Mouse (Mus musculus) liver, embryonic 15.5 days (tissue): ENCODE measurements around the gene Grin2d. TPM values are rescaled to one million over a fixed set of nuclear protein-coding genes. Genes with fewer than 3 reads are reported as not detected.
A peak's percentile ranks its signal among the peaks of the same experiment; 100 is the strongest.

Source experiments
- ATAC-seq: fragments of 200-750 bp; cut with Nextera tagmentation; 2 replicates; pipeline ENCODE4 v1.8.0; 2017; ENCODE audit warnings: moderate number of reproducible peaks, mild to moderate bottlenecking, moderate library complexity; ENCODE audit not compliant: insufficient read depth
- H3K27ac ChIP-seq: fragments of 300-500 bp; sonication (generic); replicated peaks from 2 replicates; pipeline ENCODE4 v1.5.1; 2015; ENCODE audit warnings: mild to moderate bottlenecking, inconsistent platforms
- H3K27me3 ChIP-seq: fragments of 300-500 bp; sonication (generic); 2 replicates; pipeline ENCODE4 v1.6.1; 2015; ENCODE audit warnings: mild to moderate bottlenecking, inconsistent platforms
- H3K36me3 ChIP-seq: fragments of 300-500 bp; sonication (generic); replicated peaks from 2 replicates; pipeline ENCODE4 v1.6.1; 2015; ENCODE audit warnings: moderate library complexity, mild to moderate bottlenecking, inconsistent platforms
- H3K4me1 ChIP-seq: fragments of 300-500 bp; sonication (generic); replicated peaks from 2 replicates; pipeline ENCODE4 v1.6.1; 2015; ENCODE audit warnings: inconsistent platforms
- H3K4me2 ChIP-seq: fragments of 300-500 bp; sonication (generic); 2 replicates; pipeline ENCODE4 v1.6.1; 2015; ENCODE audit warnings: moderate library complexity, mild to moderate bottlenecking, inconsistent platforms
- H3K4me3 ChIP-seq: fragments of 300-500 bp; sonication (generic); replicated peaks from 2 replicates; pipeline ENCODE4 v1.5.1; 2015; ENCODE audit warnings: mild to moderate bottlenecking, inconsistent platforms
- H3K9ac ChIP-seq: fragments of 300-500 bp; sonication (generic); 2 replicates; pipeline ENCODE4 v1.6.1; 2015; ENCODE audit warnings: moderate library complexity, mild to moderate bottlenecking, inconsistent platforms
- H3K9me3 ChIP-seq: fragments of 300-500 bp; sonication (generic); replicated peaks from 2 replicates; pipeline ENCODE4 v1.6.1; 2016; ENCODE audit warnings: inconsistent platforms
- WGBS: fragments of 180-500 bp; shearing (Covaris S2); methylation state at CpG from one replicate; pipeline ENCODE4 v1.1.7; 2015; ENCODE audit warnings: mixed read lengths; ENCODE audit not compliant: insufficient replicate concordance; 5-methylcytosine and 5-hydroxymethylcytosine counted together
- polyA plus RNA-seq: library from polyadenylated mRNA; unstranded; fragments of >200 nt; fragmentation: Nextera tagmentation; extraction: Ambion mirVana; gene quantifications from 2 replicates; pipeline ENCODE4 v1.2.1, GENCODE M21; 2015

Gene Grin2d
- polyA plus RNA-seq, 1 experiment from 2014 or later, result 0.05 TPM

- Histone ChIP-seq H3K27ac (no peak overlapping the region), H3K4me1 (peaks cover 50% of the 10 kb centered on the region), H3K9me3 (no peaks in the 10 kb centered on the region), H3K4me2 (peak overlapping the region; percentile 69), H3K9ac (peak overlapping the region; percentile 22; the same call in 1 of the 2 replicates), H3K4me3 (peak overlapping the region; percentile 36), H3K27me3 (peaks cover 53% of the 10 kb centered on the region), H3K36me3 (no peaks in the 10 kb centered on the region)
- 4% methylated on average over 25 of the region's 25 CpGs for WGBS
- ATAC-seq, result peak; percentile 32
Measured at GRCm38 (mm10) chr7:45800546-45801204, 77.5 kb downstream of the Grin2d start.

- H3K4me3 ChIP-seq, result peak overlapping the region; percentile 36; the same call in 1 of the 2 replicates
- H3K4me1 ChIP-seq, result peaks cover 51% of the 10 kb centered on the region
- H3K9ac ChIP-seq, result no peak overlapping the region
- H3K27ac ChIP-seq, result no peak overlapping the region
- no peaks in the 10 kb centered on the region for H3K9me3 ChIP-seq
- 29% methylated on average over 7 of the region's 7 CpGs for WGBS
- ATAC-seq, result no peak
- H3K4me2 ChIP-seq, result peak overlapping the region; percentile 69
- H3K27me3 ChIP-seq, result peaks cover 59% of the 10 kb centered on the region
- H3K36me3 ChIP-seq, result no peaks in the 10 kb centered on the region
Measured at GRCm38 (mm10) chr7:45800001-45800400, 78.2 kb downstream of the Grin2d start.

GRCm38 (mm10) chr7:45798931-45799330, 79.2 kb downstream of the Grin2d start:
- 36% methylated on average over 7 of the region's 7 CpGs for WGBS
- Histone ChIP-seq H3K36me3 (no peaks in the 10 kb centered on the region), H3K9ac (no peak overlapping the region), H3K9me3 (no peaks in the 10 kb centered on the region), H3K27me3 (peaks cover 69% of the 10 kb centered on the region), H3K27ac (no peak overlapping the region), H3K4me2 (peak overlapping the region; percentile 80), H3K4me3 (peak overlapping the region; percentile 54; the same call in 1 of the 2 replicates), H3K4me1 (peaks cover 51% of the 10 kb centered on the region)
- no peak for ATAC-seq

- Histone ChIP-seq H3K4me3 (peak overlapping the region; percentile 54), H3K27ac (no peak overlapping the region), H3K4me2 (peak overlapping the region; percentile 80), H3K27me3 (peaks cover 74% of the 10 kb centered on the region), H3K4me1 (peaks cover 51% of the 10 kb centered on the region), H3K9ac (no peak overlapping the region), H3K36me3 (no peaks in the 10 kb centered on the region), H3K9me3 (no peaks in the 10 kb centered on the region)
- under 1% methylated on average over 19 of the region's 19 CpGs for WGBS
- ATAC-seq, result no peak
Measured at GRCm38 (mm10) chr7:45798511-45798836, 79.7 kb downstream of the Grin2d start.

- H3K9me3 ChIP-seq, result no peaks in the 10 kb centered on the region
- no peak for ATAC-seq
- H3K4me3 ChIP-seq, result peak overlapping the region; percentile 54
- H3K9ac ChIP-seq, result peak overlapping the region; percentile 32; the same call in 1 of the 2 replicates
- 2% methylated on average over 60 of the region's 60 CpGs for WGBS
- no peak overlapping the region for H3K27ac ChIP-seq
- H3K4me2 ChIP-seq, result peak overlapping the region; percentile 80
- H3K27me3 ChIP-seq, result peaks cover 79% of the 10 kb centered on the region
- no peaks in the 10 kb centered on the region for H3K36me3 ChIP-seq
- H3K4me1 ChIP-seq, result peaks cover 51% of the 10 kb centered on the region
Measured at GRCm38 (mm10) chr7:45797661-45798510, 80.3 kb downstream of the Grin2d start.

- H3K4me2 ChIP-seq, result peak overlapping the region; percentile 80
- WGBS, result 26% methylated on average over 6 of the region's 6 CpGs
- H3K27ac ChIP-seq, result peak overlapping the region; percentile 69; the same call in 1 of the 2 replicates
- H3K4me3 ChIP-seq, result peak overlapping the region; percentile 54; the same call in 1 of the 2 replicates
- H3K36me3 ChIP-seq, result no peaks in the 10 kb centered on the region
- peaks cover 51% of the 10 kb centered on the region for H3K4me1 ChIP-seq
- peaks cover 89% of the 10 kb centered on the region for H3K27me3 ChIP-seq
- no peaks in the 10 kb centered on the region for H3K9me3 ChIP-seq
- H3K9ac ChIP-seq, result 0 out of 2 replicates have a peak overlapping the region, but pooled peaks have one; percentile 9
- ATAC-seq, result peak; percentile 79
Measured at GRCm38 (mm10) chr7:45796950-45797349, 81.2 kb downstream of the Grin2d start.

- Histone ChIP-seq H3K4me3 (no peak overlapping the region), H3K4me2 (no peak overlapping the region), H3K4me1 (peaks cover 38% of the 10 kb centered on the region), H3K27me3 (peaks cover 89% of the 10 kb centered on the region), H3K9ac (no peak overlapping the region), H3K9me3 (no peaks in the 10 kb centered on the region), H3K36me3 (no peaks in the 10 kb centered on the region), H3K27ac (no peak overlapping the region)
- no peak for ATAC-seq
- 79% methylated on average over 29 of the region's 29 CpGs for WGBS
Measured at GRCm38 (mm10) chr7:45794971-45795370, 83.2 kb downstream of the Grin2d start.

- no peak overlapping the region for H3K4me2 ChIP-seq
- H3K4me3 ChIP-seq, result no peak overlapping the region
- no peaks in the 10 kb centered on the region for H3K36me3 ChIP-seq
- no peak overlapping the region for H3K27ac ChIP-seq
- no peak overlapping the region for H3K9ac ChIP-seq
- H3K27me3 ChIP-seq, result peaks cover 83% of the 10 kb centered on the region
- 72% methylated on average over 43 of the region's 44 CpGs for WGBS
- H3K9me3 ChIP-seq, result no peaks in the 10 kb centered on the region
- peaks cover 35% of the 10 kb centered on the region for H3K4me1 ChIP-seq
- no peak for ATAC-seq
Measured at GRCm38 (mm10) chr7:45793969-45794585, 84.1 kb downstream of the Grin2d start.

- H3K4me1 ChIP-seq, result peaks cover 27% of the 10 kb centered on the region
- no peak overlapping the region for H3K4me3 ChIP-seq
- H3K27me3 ChIP-seq, result peaks cover 81% of the 10 kb centered on the region
- no peak for ATAC-seq
- H3K27ac ChIP-seq, result no peak overlapping the region
- H3K4me2 ChIP-seq, result no peak overlapping the region
- H3K9ac ChIP-seq, result no peak overlapping the region
- 72% methylated on average over 24 of the region's 24 CpGs for WGBS
- no peaks in the 10 kb centered on the region for H3K9me3 ChIP-seq
- no peaks in the 10 kb centered on the region for H3K36me3 ChIP-seq
Measured at GRCm38 (mm10) chr7:45793240-45793639, 84.9 kb downstream of the Grin2d start.

- ATAC-seq, result no peak
- Histone ChIP-seq H3K4me3 (no peak overlapping the region), H3K9ac (no peak overlapping the region), H3K4me2 (no peak overlapping the region), H3K36me3 (no peaks in the 10 kb centered on the region), H3K9me3 (no peaks in the 10 kb centered on the region), H3K4me1 (peaks cover 13% of the 10 kb centered on the region), H3K27ac (no peak overlapping the region), H3K27me3 (peaks cover 81% of the 10 kb centered on the region)
- WGBS, result 55% methylated on average over 17 of the region's 17 CpGs
Measured at GRCm38 (mm10) chr7:45791756-45792490, 86.3 kb downstream of the Grin2d start.
